Mouse (Mus musculus) testis, adult 2 months (tissue): ENCODE results near the gene Gm20696. TPM values are rescaled to one million over a fixed set of nuclear protein-coding genes. Genes with fewer than 3 reads are reported as not detected.

Experiments used
- H3K27ac ChIP-seq: fragments of 200-500 bp; 2 replicates; pipeline ENCODE4 v1.5.1; 2012; ENCODE audit warnings: low read depth, low read length; ENCODE audit not compliant: control insufficient read depth, insufficient read depth
- H3K27me3 ChIP-seq: fragments of 200-500 bp; 2 replicates; pipeline ENCODE4 v1.6.1; 2012; ENCODE audit warnings: mild to moderate bottlenecking, low read length, moderate library complexity; ENCODE audit not compliant: control insufficient read depth, insufficient read depth
- H3K36me3 ChIP-seq: fragments of 200-500 bp; 2 replicates; pipeline ENCODE4 v1.6.1; 2012; ENCODE audit warnings: mild to moderate bottlenecking, low read length; ENCODE audit not compliant: control insufficient read depth, insufficient read depth
- H3K4me1 ChIP-seq: fragments of 200-500 bp; 2 replicates; pipeline ENCODE4 v1.6.1; 2012; ENCODE audit warnings: low read length; ENCODE audit not compliant: control insufficient read depth, insufficient read depth
- H3K4me3 ChIP-seq: fragments of 200-500 bp; 2 replicates; pipeline ENCODE4 v1.5.1; 2012; ENCODE audit warnings: low read depth, mild to moderate bottlenecking, low read length, moderate library complexity, mixed read lengths; ENCODE audit not compliant: control insufficient read depth
- CTCF ChIP-seq: fragments of 200-500 bp; IDR thresholded peaks from 2 replicates; pipeline ENCODE4 v1.5.1; 2012; ENCODE audit warnings: low read depth, mild to moderate bottlenecking, inconsistent platforms, low read length, moderate library complexity; ENCODE audit not compliant: control insufficient read depth, insufficient read depth, insufficient replicate concordance
- POLR2A ChIP-seq: fragments of 200-500 bp; IDR thresholded peaks from 2 replicates; pipeline ENCODE4 v1.6.1; 2012; ENCODE audit warnings: low read depth, mild to moderate bottlenecking, inconsistent platforms, low read length, moderate library complexity; ENCODE audit not compliant: control insufficient read depth
- polyA plus RNA-seq: library from polyadenylated mRNA; depleted of rRNA; stranded (reverse); fragments of >200 nt; gene quantifications from 2 replicates; pipeline ENCODE4 v1.2.3, GENCODE M21; 2012; rRNA removed

Gene Gm20696
- polyA plus RNA-seq, 1 experiment, result 0.02 TPM

GRCm38 (mm10) chr6:99220472-99220871, 446.1 kb downstream of the Gm20696 start:
- H3K4me1 ChIP-seq, result no peaks in the 10 kb centered on the region
- TF ChIP-seq POLR2A (no peak), CTCF (no peak)
- no peaks in the 10 kb centered on the region for H3K36me3 ChIP-seq
- H3K27me3 ChIP-seq, result no peaks in the 10 kb centered on the region
- H3K27ac ChIP-seq, result no peak overlapping the region
- no peak overlapping the region for H3K4me3 ChIP-seq

GRCm38 (mm10) chr6:99217846-99218245, 448.8 kb downstream of the Gm20696 start:
- Histone ChIP-seq H3K36me3 (no peaks in the 10 kb centered on the region), H3K4me1 (no peaks in the 10 kb centered on the region), H3K4me3 (no peak overlapping the region), H3K27ac (no peak overlapping the region), H3K27me3 (no peaks in the 10 kb centered on the region)
- TF ChIP-seq CTCF (no peak), POLR2A (no peak)

- TF ChIP-seq POLR2A (no peak), CTCF (no peak)
- Histone ChIP-seq H3K4me3 (no peak overlapping the region), H3K4me1 (no peaks in the 10 kb centered on the region), H3K36me3 (no peaks in the 10 kb centered on the region), H3K27me3 (no peaks in the 10 kb centered on the region), H3K27ac (no peak overlapping the region)
These were observed 449.4 kb downstream of the Gm20696 start for GRCm38 (mm10) chr6:99217155-99217554.

GRCm38 (mm10) chr6:99212461-99212860, 454.1 kb downstream of the Gm20696 start:
- Histone ChIP-seq H3K27ac (no peak overlapping the region), H3K36me3 (no peaks in the 10 kb centered on the region), H3K4me3 (no peak overlapping the region), H3K27me3 (no peaks in the 10 kb centered on the region), H3K4me1 (no peaks in the 10 kb centered on the region)
- TF ChIP-seq POLR2A, result no peak
- no peak for TF ChIP-seq CTCF

GRCm38 (mm10) chr6:99211663-99212333, 454.8 kb downstream of the Gm20696 start:
- H3K36me3 ChIP-seq, result no peaks in the 10 kb centered on the region
- no peak overlapping the region for H3K27ac ChIP-seq
- H3K4me1 ChIP-seq, result no peaks in the 10 kb centered on the region
- H3K27me3 ChIP-seq, result no peaks in the 10 kb centered on the region
- no peak for TF ChIP-seq POLR2A
- TF ChIP-seq CTCF, result no peak
- H3K4me3 ChIP-seq, result no peak overlapping the region

- Histone ChIP-seq H3K27me3 (no peaks in the 10 kb centered on the region), H3K4me3 (no peak overlapping the region), H3K4me1 (no peaks in the 10 kb centered on the region), H3K27ac (no peak overlapping the region), H3K36me3 (no peaks in the 10 kb centered on the region)
- TF ChIP-seq CTCF (no peak), POLR2A (no peak)
These were observed 456.4 kb downstream of the Gm20696 start for GRCm38 (mm10) chr6:99210161-99210560.

Other genes with a start within 250 kb of the Gm20696 start
- gene Foxp1, start 144.1 kb downstream of the Gm20696 start, polyA plus RNA-seq, result 34.8 and 36.3 TPM in 2 replicates
- gene Eif4e3, start within 50 bp of the Gm20696 start, polyA plus RNA-seq, result 1.7 and 1.9 TPM in 2 replicates
- gene Gpr27, start 25.9 kb upstream of the Gm20696 start, polyA plus RNA-seq, result 0.14 and 0.19 TPM in 2 replicates
- 29.5 and 33.4 TPM in 2 replicates for gene Prok2, start 59.6 kb upstream of the Gm20696 start, polyA plus RNA-seq